Mouse (Mus musculus) midbrain, embryonic 11.5 days (tissue): ENCODE data around the gene BC017158. TPM values are rescaled to one million over a fixed set of nuclear protein-coding genes. Genes with fewer than 3 reads are reported as not detected.
A peak's percentile ranks its signal among the peaks of the same experiment; 100 is the strongest.

Experiments
- ATAC-seq: fragments of 200-750 bp; cut with Nextera tagmentation; 2 replicates; pipeline ENCODE4 v1.8.0; 2017; ENCODE audit warnings: moderate TSS enrichment, moderate library complexity; ENCODE audit not compliant: low FRiP score
- DNase-seq: peaks from one replicate; pipeline ENCODE4 v3.0.0; 2015; ENCODE audit warnings: low spot score; ENCODE audit errors: missing footprints
- H3K27ac ChIP-seq: fragments of 300-500 bp; sonication (generic); 2 replicates; pipeline ENCODE4 v1.5.1; 2014; ENCODE audit warnings: low read depth, low read length
- H3K27me3 ChIP-seq: fragments of 300-500 bp; sonication (generic); 2 replicates; pipeline ENCODE4 v1.6.1; 2014; ENCODE audit warnings: mild to moderate bottlenecking, low read length, moderate library complexity, mixed read lengths; ENCODE audit not compliant: control insufficient read depth, insufficient read depth
- H3K36me3 ChIP-seq: fragments of 300-500 bp; sonication (generic); 2 replicates; pipeline ENCODE4 v1.6.1; 2014; ENCODE audit warnings: mild to moderate bottlenecking, low read length, moderate library complexity, mixed read lengths; ENCODE audit not compliant: control insufficient read depth, insufficient read depth
- H3K4me1 ChIP-seq: fragments of 300-500 bp; sonication (generic); 2 replicates; pipeline ENCODE4 v1.6.1; 2014; ENCODE audit warnings: low read length; ENCODE audit not compliant: control insufficient read depth, insufficient read depth
- H3K4me2 ChIP-seq: fragments of 300-500 bp; sonication (generic); 2 replicates; pipeline ENCODE4 v1.6.1; 2014; ENCODE audit warnings: mild to moderate bottlenecking, moderate library complexity
- H3K4me3 ChIP-seq: fragments of 300-500 bp; sonication (generic); 2 replicates; pipeline ENCODE4 v1.5.1; 2014; ENCODE audit warnings: low read depth, low read length
- H3K9ac ChIP-seq: fragments of 300-500 bp; sonication (generic); 2 replicates; pipeline ENCODE4 v1.6.1; 2014; ENCODE audit warnings: low read length
- H3K9me3 ChIP-seq: fragments of 300-500 bp; sonication (generic); 2 replicates; pipeline ENCODE4 v1.6.1; 2016; ENCODE audit warnings: low read length; ENCODE audit not compliant: control insufficient read depth
- WGBS: fragments of 180-500 bp; shearing (Covaris S2); extraction: QIAGEN DNeasy Blood & Tissue Kit; methylation state at CpG from one replicate; pipeline ENCODE4 v1.1.7; 2014; 5-methylcytosine and 5-hydroxymethylcytosine counted together
- polyA plus RNA-seq: library from polyadenylated mRNA; unstranded; fragments of >200 nt; fragmentation: Nextera tagmentation; extraction: Ambion mirVana; gene quantifications from 2 replicates; pipeline ENCODE4 v1.2.1, GENCODE M21; 2014

The BC017158 gene
- polyA plus RNA-seq, 1 experiment from 2014 or later, result 19.1 TPM

GRCm38 (mm10) chr7:128246496-128247391 is 51.2 kb downstream of the BC017158 start, which contains the start of gene Tgfb1i1:
Gene Tgfb1i1, plus strand, starts transcription at chr7:128246812.
- Histone ChIP-seq H3K36me3 (0 out of 2 replicates have a peak, but pooled peaks cover 2% of the 10 kb centered on the region), H3K4me2 (peak within 1 kb of the TSS; percentile 62), H3K27me3 (0 out of 2 replicates have a peak, but pooled peaks cover 3% of the 10 kb centered on the region), H3K4me1 (peaks cover 11% of the 10 kb centered on the region), H3K9me3 (no peaks in the 10 kb centered on the region), H3K9ac (peak within 1 kb of the TSS; percentile 65), H3K27ac (peak within 1 kb of the TSS; percentile 53), H3K4me3 (peak within 1 kb of the TSS; percentile 41)
- ATAC-seq (peak; percentile 61), DNase-seq (peak; percentile 94)
- WGBS, result 1% methylated on average over 27 of the region's 30 CpGs

DNA sequence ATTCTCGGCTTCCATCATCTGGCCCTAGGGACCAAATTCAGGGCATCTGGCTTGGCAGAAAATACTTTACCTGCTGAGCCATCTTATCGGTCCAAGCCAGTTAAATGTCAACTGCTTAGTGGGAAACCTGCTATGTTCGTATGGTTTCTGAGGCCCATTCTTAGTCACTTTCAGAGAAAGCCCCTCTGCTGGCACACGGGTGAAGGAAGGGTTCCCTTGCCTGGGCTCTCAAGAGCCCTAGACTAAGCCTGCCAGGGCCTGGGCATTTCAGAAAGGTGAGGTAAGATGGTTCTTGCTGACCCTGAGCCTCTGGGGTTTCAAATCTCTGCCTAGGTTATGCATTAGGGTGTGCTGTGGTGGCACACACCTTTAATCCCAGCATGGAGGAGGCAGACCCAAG is 52.4 kb downstream of the BC017158 start:
- H3K4me2 ChIP-seq, result no peak overlapping the region
- no peak for ATAC-seq
- H3K9ac ChIP-seq, result no peak overlapping the region
- 0 out of 2 replicates have a peak, but pooled peaks cover 2% of the 10 kb centered on the region for H3K36me3 ChIP-seq
- H3K4me3 ChIP-seq, result no peak overlapping the region
- H3K27ac ChIP-seq, result no peak overlapping the region
- peaks cover 11% of the 10 kb centered on the region for H3K4me1 ChIP-seq
- DNase-seq, result no peak
- WGBS, result 82% methylated on average over 4 of the region's 4 CpGs
- H3K9me3 ChIP-seq, result no peaks in the 10 kb centered on the region
- 0 out of 2 replicates have a peak, but pooled peaks cover 3% of the 10 kb centered on the region for H3K27me3 ChIP-seq

GRCm38 (mm10) chr7:128244410-128245025 is 53.5 kb downstream of the BC017158 start:
- DNase-seq, result no peak
- H3K4me1 ChIP-seq, result peaks cover 11% of the 10 kb centered on the region

DNA sequence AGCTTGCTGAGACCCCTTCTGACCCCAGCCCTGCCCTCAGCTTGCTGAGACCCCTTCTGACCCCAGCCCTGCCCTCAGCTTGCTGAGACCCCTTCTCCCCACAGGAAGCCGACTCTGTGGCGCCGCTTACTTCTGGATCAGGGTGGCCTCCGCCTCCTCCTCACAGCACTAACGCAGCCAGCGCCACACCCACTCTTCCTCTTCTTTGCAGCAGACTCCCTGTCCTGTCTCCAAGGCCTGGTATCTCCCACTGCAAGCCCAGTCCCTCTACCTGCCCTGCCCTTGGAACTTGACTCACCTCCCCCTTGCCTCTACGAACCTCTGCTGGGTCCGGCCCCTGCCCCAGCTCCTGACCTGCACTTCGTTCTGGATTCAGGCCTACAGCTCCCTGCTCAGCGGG is 54.0 kb downstream of the BC017158 start:
- Histone ChIP-seq H3K27ac (no peak overlapping the region), H3K4me3 (no peak overlapping the region), H3K9ac (no peak overlapping the region), H3K27me3 (0 out of 2 replicates have a peak, but pooled peaks cover 3% of the 10 kb centered on the region), H3K4me2 (no peak overlapping the region), H3K4me1 (peaks cover 11% of the 10 kb centered on the region), H3K9me3 (no peaks in the 10 kb centered on the region), H3K36me3 (peaks cover 6% of the 10 kb centered on the region; the same call in 1 of the 2 replicates)
- 44% methylated on average over 10 of the region's 10 CpGs for WGBS
- DNase-seq, result no peak
- no peak for ATAC-seq

More at GRCm38 (mm10) chr7:128244410-128245025, 53.5 kb downstream of the BC017158 start:
- Histone ChIP-seq H3K27ac (no peak overlapping the region), H3K27me3 (0 out of 2 replicates have a peak, but pooled peaks cover 3% of the 10 kb centered on the region), H3K9ac (no peak overlapping the region), H3K4me2 (no peak overlapping the region), H3K36me3 (peaks cover 6% of the 10 kb centered on the region; the same call in 1 of the 2 replicates), H3K9me3 (no peaks in the 10 kb centered on the region), H3K4me3 (no peak overlapping the region)
- WGBS, result 76% methylated on average over 18 of the region's 18 CpGs
- no peak for ATAC-seq

GRCm38 (mm10) chr7:128242331-128242730 is 55.6 kb downstream of the BC017158 start:
- H3K27me3 ChIP-seq, result 0 out of 2 replicates have a peak, but pooled peaks cover 3% of the 10 kb centered on the region
- H3K9me3 ChIP-seq, result no peaks in the 10 kb centered on the region
- no peak overlapping the region for H3K27ac ChIP-seq
- H3K4me1 ChIP-seq, result peaks cover 11% of the 10 kb centered on the region
- WGBS, result 94% methylated on average over 16 of the region's 16 CpGs
- no peak overlapping the region for H3K9ac ChIP-seq
- H3K4me3 ChIP-seq, result no peak overlapping the region
- no peak overlapping the region for H3K4me2 ChIP-seq
- ATAC-seq (no peak), DNase-seq (no peak)
- H3K36me3 ChIP-seq, result peaks cover 6% of the 10 kb centered on the region; the same call in 1 of the 2 replicates

GRCm38 (mm10) chr7:128240131-128240784 is 57.7 kb downstream of the BC017158 start:
- 93% methylated on average over 27 of the region's 27 CpGs for WGBS
- DNase-seq (no peak), ATAC-seq (no peak)
- Histone ChIP-seq H3K4me3 (no peak overlapping the region), H3K9me3 (no peaks in the 10 kb centered on the region), H3K36me3 (peaks cover 6% of the 10 kb centered on the region; the same call in 1 of the 2 replicates), H3K27me3 (no peaks in the 10 kb centered on the region), H3K4me1 (0 out of 2 replicates have a peak, but pooled peaks cover 3% of the 10 kb centered on the region), H3K4me2 (no peak overlapping the region), H3K9ac (no peak overlapping the region), H3K27ac (no peak overlapping the region)

DNA sequence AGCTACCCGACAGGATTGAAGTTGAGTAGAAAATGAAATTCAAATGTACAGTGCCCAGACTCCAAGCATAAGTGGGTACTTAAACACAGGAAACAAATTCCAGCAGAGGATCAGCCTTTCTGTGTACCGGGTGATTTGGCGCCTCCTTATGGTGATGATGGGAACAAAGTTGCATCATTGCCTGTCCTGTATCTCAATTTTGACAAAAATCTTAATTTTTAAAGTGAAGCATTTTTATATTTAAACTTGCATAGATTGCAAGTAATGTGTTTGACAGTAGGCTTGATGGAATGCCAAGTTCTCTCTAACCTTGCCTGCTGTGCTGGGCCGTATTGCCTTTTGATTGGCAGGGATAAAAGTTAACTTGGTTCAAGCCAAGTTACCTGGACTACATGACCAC is 59.0 kb downstream of the BC017158 start:
- Histone ChIP-seq H3K4me3 (peak overlapping the region; percentile 72), H3K27ac (no peak overlapping the region), H3K4me1 (0 out of 2 replicates have a peak, but pooled peaks cover 3% of the 10 kb centered on the region), H3K4me2 (peak overlapping the region; percentile 45), H3K9ac (no peak overlapping the region), H3K36me3 (peaks cover 6% of the 10 kb centered on the region; the same call in 1 of the 2 replicates), H3K27me3 (no peaks in the 10 kb centered on the region), H3K9me3 (no peaks in the 10 kb centered on the region)
- 30% methylated on average over 4 of the region's 4 CpGs for WGBS
- DNase-seq (peak; percentile 90), ATAC-seq (peak; percentile 4; the same call in 1 of the 2 replicates)

DNA sequence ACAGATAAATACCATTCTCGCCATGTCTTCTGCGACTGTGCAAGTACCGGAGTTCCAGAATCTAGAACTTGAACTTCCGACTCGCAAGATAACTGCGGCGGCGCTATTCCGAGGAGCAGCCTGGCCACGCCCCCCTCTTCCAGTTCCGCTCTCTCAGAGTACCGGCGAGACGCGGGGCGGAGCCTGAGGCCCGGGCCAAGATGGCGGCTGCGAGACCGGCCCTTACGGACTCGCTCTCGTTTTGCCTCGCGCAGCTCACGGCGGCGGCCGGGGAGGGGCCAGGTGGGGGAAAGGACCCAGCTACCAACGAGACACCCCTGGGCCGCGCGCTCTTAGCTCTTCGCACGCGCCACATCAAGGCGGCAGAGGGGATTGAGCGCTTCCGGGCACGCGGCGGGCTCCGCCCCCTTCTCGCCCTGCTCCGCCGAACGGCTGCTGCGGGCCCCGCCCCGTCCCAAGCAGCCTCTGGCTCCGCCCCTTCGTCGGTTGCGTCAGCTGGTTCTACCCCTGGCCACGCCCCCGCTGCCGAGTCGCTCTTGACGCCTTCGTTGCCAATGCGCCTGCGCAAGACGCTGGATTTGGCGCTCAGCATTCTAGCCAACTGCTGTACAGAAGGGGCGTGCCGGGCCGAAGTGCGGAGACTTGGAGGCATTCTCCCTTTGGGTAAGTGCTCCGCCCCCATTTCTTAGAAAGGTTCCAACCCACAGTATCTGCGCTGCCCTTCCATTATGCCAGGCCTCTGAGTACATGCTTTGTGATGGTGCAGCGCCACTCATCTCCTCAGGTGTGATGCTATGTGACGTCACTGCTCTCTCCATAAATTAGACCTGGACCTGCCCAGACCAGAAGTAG is 59.8 kb downstream of the BC017158 start, which contains the start of gene 9130023H24Rik:
Gene 9130023H24Rik (minus strand): TSS at position 105 of the 852 bp plus-strand sequence.
- peak within 1 kb of the TSS; percentile 72 for H3K4me3 ChIP-seq
- under 1% methylated on average over 72 of the region's 72 CpGs for WGBS
- ATAC-seq (peak; percentile 93), DNase-seq (peak; percentile 100)
- H3K27ac ChIP-seq, result peak within 1 kb of the TSS; percentile 91
- 0 out of 2 replicates have a peak, but pooled peaks cover 3% of the 10 kb centered on the region for H3K4me1 ChIP-seq
- H3K9me3 ChIP-seq, result no peaks in the 10 kb centered on the region
- H3K4me2 ChIP-seq, result peak within 1 kb of the TSS; percentile 89
- peaks cover 6% of the 10 kb centered on the region; the same call in 1 of the 2 replicates for H3K36me3 ChIP-seq
- peak within 1 kb of the TSS; percentile 85 for H3K9ac ChIP-seq
- H3K27me3 ChIP-seq, result no peaks in the 10 kb centered on the region
